Mouse (Mus musculus): ENCODE results near the gene Gm5767. TPM values are rescaled to one million over a fixed set of nuclear protein-coding genes. Genes with fewer than 3 reads are reported as not detected.

Gm5767 gene
- 0.54 and 0.81 TPM in 2 replicates for polyA plus RNA-seq (2012; rRNA removed; ENCODE audit: low replicate concordance)

DNA sequence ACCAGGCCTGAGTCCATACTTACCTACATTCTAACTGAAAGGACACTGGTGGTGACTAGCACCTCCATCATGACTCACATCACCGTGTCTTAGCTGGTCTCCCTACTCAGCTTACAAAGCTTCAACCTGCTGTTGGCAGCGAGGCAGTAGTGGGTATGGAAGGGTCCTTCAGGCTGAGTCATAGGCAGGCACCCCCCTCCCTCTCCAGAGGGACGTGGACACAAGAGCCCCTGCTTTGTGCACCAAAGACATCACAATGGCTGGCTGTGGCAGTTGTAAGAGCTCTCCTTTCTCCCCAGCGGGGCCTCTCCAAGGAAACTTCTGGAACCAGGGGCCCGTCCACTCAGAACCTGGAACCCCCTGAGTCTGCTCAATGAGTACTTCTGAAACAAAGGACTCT is at the start of gene Gm5767:
Gm5767 (plus strand) TSS at position 301 of the 400 bp plus-strand sequence.

DNA sequence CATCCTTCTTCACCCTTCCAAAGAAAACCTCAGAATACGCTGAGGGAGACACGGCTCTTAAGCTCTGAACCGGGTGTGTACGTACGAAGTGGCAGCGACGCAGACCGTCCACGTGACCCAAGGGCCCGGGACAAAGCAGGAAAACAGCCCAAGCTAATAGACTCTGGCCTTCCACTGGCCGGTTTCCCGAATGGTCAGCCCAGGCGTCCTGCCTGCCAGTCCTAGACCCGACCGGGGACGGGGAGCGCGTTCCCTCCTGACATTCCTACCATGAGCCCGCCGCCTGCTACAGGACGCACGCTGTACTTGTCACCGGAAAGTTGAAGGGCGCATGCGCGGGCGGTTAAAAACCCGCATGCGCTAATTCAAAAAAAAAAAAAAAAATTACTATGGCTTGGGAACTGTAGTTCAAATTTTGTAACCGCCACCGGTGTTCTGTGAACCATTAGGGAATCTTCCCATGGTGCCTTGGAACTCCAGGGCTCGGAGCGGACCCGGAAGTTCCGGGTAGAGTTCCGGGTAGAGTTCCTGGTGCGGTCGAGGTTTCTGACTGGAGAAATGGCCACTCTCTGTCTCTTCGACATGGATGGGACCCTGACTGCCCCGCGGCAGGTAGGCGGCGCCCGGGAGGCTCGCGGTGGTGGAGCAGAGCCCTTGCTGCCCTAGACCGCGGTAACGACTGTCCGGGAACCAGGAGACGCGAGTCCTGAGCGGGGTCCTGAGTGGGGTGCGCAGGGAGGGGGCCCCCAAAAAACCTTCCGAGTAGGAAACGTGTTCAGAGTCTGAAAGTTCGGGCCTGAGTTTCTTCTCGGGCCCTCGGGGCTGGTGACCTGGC is 43.1 kb upstream of the Gm5767 start, which contains the start of the genes Pmm2 and Tmem186:
Pmm2 (plus strand) TSS at position 458 of the 835 bp plus-strand sequence.
Tmem186 (minus strand) TSS at position 496 of the 835 bp plus-strand sequence.

DNA sequence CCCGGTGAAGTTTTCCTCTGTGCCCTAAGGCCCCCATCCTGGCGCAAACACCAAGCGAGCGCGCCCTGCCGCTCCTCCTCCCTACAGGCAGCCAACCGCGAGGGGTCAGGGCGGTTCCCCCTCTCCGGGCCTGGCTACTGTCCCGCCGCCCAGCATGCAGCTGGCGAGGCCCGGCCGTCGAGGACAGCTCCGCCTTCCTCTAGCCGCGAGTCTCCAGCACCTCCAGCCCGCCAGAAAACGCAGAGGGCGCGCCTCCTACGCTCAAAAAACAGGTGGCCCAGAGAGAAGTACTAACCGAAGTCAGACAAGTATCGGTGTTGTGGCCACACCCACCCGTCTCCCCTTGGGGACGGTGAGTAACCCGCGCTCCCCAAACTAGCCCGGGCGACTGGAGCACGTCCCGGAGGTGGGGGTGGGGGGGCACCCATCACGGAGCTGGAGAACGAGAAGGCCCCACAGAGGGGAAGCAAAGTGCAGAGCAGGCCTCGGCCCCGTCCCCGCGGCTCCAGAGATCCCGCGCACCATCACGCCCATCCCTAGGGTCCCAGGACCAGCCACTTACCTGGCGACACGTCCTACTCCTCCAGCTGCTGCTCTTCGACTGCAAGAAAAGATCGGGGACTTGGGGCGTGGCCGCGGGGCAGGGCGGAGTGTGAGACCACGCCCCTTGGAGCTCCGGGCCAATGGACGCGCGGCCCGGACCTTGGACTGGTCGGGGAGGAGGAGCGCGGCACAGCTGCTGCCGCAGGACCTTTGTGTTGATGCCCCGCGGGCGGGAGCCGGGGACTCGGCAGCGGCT is 8.8 kb upstream of the Gm5767 start, which contains the start of gene Carhsp1:
Carhsp1 (minus strand) TSS at position 605 of the 799 bp plus-strand sequence.

Other genes with a start within 250 kb of the Gm5767 start
- 6.6 and 11.4 TPM in 2 replicates for gene Mettl22, start 210.0 kb upstream of the Gm5767 start, polyA plus RNA-seq (2012; rRNA removed; ENCODE audit: low replicate concordance)
- gene Abat, start 167.3 kb upstream of the Gm5767 start, polyA plus RNA-seq (2012; rRNA removed; ENCODE audit: low replicate concordance): 13.9 and 14.2 TPM in 2 replicates
- gene Pmm2, start 43.1 kb upstream of the Gm5767 start, polyA plus RNA-seq (2012; rRNA removed; ENCODE audit: low replicate concordance): 221 and 282 TPM in 2 replicates
- gene Tmem186, start 43.1 kb upstream of the Gm5767 start, polyA plus RNA-seq (2012; rRNA removed; ENCODE audit: low replicate concordance): 6.6 and 10.4 TPM in 2 replicates
- gene Carhsp1, start 8.6 kb upstream of the Gm5767 start, polyA plus RNA-seq (2012; rRNA removed; ENCODE audit: low replicate concordance): 78.5 and 171 TPM in 2 replicates
- 6.3 and 6.8 TPM in 2 replicates for gene Usp7, start 111.5 kb downstream of the Gm5767 start, polyA plus RNA-seq (2012; rRNA removed; ENCODE audit: low replicate concordance)
- 5.1 and 8.1 TPM in 2 replicates for gene 1810013L24Rik, start 149.3 kb downstream of the Gm5767 start, polyA plus RNA-seq (2012; rRNA removed; ENCODE audit: low replicate concordance)

All from duodenum, adult 2 months (tissue).